Mouse (Mus musculus): Measurements from ENCODE around the gene Foxj1.

- no peak for TF ChIP-seq CTCF (IDR thresholded peaks at IDR 0.05; ENCODE audit: low read depth, low read length)
- no peak for TF ChIP-seq POLR2A (IDR thresholded peaks at IDR 0.05; ENCODE audit: borderline replicate concordance, low read depth, low read length)
Measured at GRCm38 (mm10) chr11:116369051-116369450, 33.9 kb upstream of the Foxj1 start.

Measured in bone marrow macrophage, adult 2 months (primary cell).